Mouse (Mus musculus): Measurements from ENCODE around the gene Hist1h4a. TPM values are rescaled to one million over a fixed set of nuclear protein-coding genes. Genes with fewer than 3 reads are reported as not detected.

Hist1h4a gene
- total and polyA plus RNA-seq, 3 experiments = 9.8 to 3,025 TPM; not detected in 1

DNA sequence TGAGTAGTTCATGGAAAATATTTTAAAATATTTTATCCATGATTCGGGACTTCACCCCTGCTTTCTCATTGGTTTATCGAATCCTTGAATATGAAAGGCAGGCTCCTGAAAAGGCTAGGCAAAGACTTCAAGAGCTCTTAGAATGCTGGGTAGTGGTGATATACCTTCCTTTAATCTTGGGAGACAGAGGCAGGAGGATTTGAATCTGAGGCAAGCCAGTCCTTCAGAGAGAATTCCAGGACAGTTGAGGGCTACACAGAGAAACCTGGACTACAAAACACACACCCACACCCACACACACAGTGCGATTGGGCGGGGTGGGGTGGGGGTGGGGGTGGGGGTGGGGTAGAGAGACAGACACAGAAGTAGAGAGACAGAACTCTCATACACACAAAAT, 13.1 kb downstream of the Hist1h4a start:
- Histone ChIP-seq H3K36me3 (ENCODE audit: control insufficient read depth in 1 of 2, insufficient read depth in 2 of 2, low read length in 2 of 2) (peaks cover 0 to 40% of the 10 kb centered on the region in 2 experiments; a peak in 2 of 4 replicates), H3K9ac (ENCODE audit: control insufficient read depth, low read depth, low read length, poor library complexity, severe bottlenecking) (peak overlapping the region; percentile 85), H3K9me3 (replicated peaks; ENCODE audit: insufficient read depth, low read length) (no peaks in the 10 kb centered on the region), H3K4me1 (ENCODE audit: control insufficient read depth in 1 of 2, insufficient read depth in 2 of 2, low read length in 2 of 2) (peaks cover 0 to 16% of the 10 kb centered on the region in 2 experiments; a peak in 2 of 4 replicates), H3K4me3 (ENCODE audit: control insufficient read depth in 1 of 2, insufficient read depth in 1 of 2, low read depth in 2 of 2, low read length in 2 of 2) (peak overlapping the region; percentile 2 to 17; a peak in 3 of 4 replicates), H3K27ac (ENCODE audit: control insufficient read depth, low read depth, low read length) (peak overlapping the region; percentile 99), H3K79me2 (ENCODE audit: control insufficient read depth, insufficient read depth, low read length, poor library complexity) (peaks cover 1% of the 10 kb centered on the region; the same call in 1 of the 2 replicates), H3K27me3 (ENCODE audit: control insufficient read depth in 1 of 2, insufficient read depth in 2 of 2, low read length in 2 of 2) (no peaks in the 10 kb centered on the region)
- DNase-seq (ENCODE audit: low read depth, low spot score) = peak; percentile 77
- TF ChIP-seq USF2 (IDR thresholded peaks at IDR 0.05; ENCODE audit: borderline replicate concordance in 1 of 2, insufficient read depth in 1 of 2, low read depth in 1 of 2, low read length in 2 of 2) = no peak
- TF ChIP-seq RAD21 (IDR thresholded peaks at IDR 0.05; ENCODE audit: low read depth, low read length) = no peak
- no peak for TF ChIP-seq TBP (IDR thresholded peaks at IDR 0.05; ENCODE audit: low read depth, low read length)
- no peak for TF ChIP-seq ZC3H11A (IDR thresholded peaks at IDR 0.05; ENCODE audit: low read depth, low read length)
- TF ChIP-seq CHD1 (IDR thresholded peaks at IDR 0.05; ENCODE audit: low read depth, low read length) = no peak
- TF ChIP-seq POLR2A (IDR thresholded peaks at IDR 0.05; ENCODE audit: control insufficient read depth in 1 of 2, insufficient read depth in 1 of 2, low read depth in 1 of 2, low read length in 2 of 2, poor library complexity in 1 of 2) = no peak; a peak in 1 of 4 replicates
- no peak for TF ChIP-seq HCFC1 (IDR thresholded peaks at IDR 0.05; ENCODE audit: low read depth, low read length)
- no peak for TF ChIP-seq MXI1 (IDR thresholded peaks at IDR 0.05; ENCODE audit: low read depth, low read length)
- no peak for TF ChIP-seq MEF2A (IDR thresholded peaks at IDR 0.05; ENCODE audit: extremely low read depth, insufficient replicate concordance, low read depth, low read length, poor library complexity, severe bottlenecking)
- no peak for TF ChIP-seq POLR2AphosphoS5 (IDR thresholded peaks at IDR 0.05; ENCODE audit: borderline replicate concordance, low read depth, low read length)
- TF ChIP-seq TAL1 (IDR thresholded peaks at IDR 0.05; ENCODE audit: low read length) = no peak

DNA sequence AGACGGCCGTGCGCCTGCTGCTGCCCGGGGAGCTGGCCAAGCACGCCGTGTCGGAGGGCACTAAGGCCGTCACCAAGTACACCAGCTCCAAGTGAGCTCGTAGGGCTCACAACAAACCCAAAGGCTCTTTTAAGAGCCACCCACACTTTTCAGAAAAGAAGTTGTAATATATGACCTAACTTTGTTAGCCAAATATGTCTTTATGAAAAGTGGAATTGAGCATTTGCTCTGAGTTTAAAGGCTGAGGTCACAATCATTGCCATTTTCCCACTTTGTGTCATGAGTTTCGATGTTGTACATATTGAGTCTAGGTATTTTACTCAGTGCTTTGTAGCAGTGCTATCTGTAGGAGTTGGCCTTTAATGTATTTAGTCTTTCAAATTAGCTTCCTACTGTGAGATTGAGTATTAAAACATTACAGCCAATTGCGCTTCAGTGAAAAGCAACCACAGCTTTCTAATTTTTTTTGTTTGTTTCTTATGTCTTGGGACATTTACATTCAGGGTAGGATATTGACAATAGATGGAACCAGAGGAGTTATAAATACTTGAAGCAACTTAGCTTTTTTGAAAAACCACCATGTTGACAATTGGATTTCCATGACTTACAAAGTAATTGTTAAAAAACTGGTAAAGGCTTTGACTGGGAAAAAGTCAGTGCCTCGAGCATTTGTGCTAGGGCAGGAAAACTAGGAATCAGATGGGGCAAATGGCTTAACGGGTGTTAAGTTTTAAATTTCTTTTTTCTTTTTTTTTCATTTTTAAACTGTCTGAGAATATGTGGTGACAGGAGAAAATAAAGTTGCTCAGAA, 13.7 kb downstream of the Hist1h4a start:
- H3K4me1 ChIP-seq (ENCODE audit: control insufficient read depth in 1 of 2, insufficient read depth in 2 of 2, low read length in 2 of 2) = peaks cover 0 to 16% of the 10 kb centered on the region in 2 experiments; a peak in 2 of 4 replicates
- H3K9me3 ChIP-seq (replicated peaks; ENCODE audit: insufficient read depth, low read length) = no peaks in the 10 kb centered on the region
- peaks cover 1% of the 10 kb centered on the region; the same call in 1 of the 2 replicates for H3K79me2 ChIP-seq (ENCODE audit: control insufficient read depth, insufficient read depth, low read length, poor library complexity)
- TF ChIP-seq POLR2A (IDR thresholded peaks at IDR 0.05; ENCODE audit: control insufficient read depth in 1 of 2, insufficient read depth in 1 of 2, low read depth in 1 of 2, low read length in 2 of 2, poor library complexity in 1 of 2) (peak; percentile 90 to 99), GABPA (IDR thresholded peaks at IDR 0.05; ENCODE audit: low read depth, low read length) (no peak), POLR2AphosphoS5 (IDR thresholded peaks at IDR 0.05; ENCODE audit: borderline replicate concordance, low read depth, low read length) (peak; percentile 98; the same call in 1 of the 2 replicates)
- peak overlapping the region; percentile 2 to 17; a peak in 2 of 4 replicates for H3K4me3 ChIP-seq (ENCODE audit: control insufficient read depth in 1 of 2, insufficient read depth in 1 of 2, low read depth in 2 of 2, low read length in 2 of 2)
- H3K27me3 ChIP-seq (ENCODE audit: control insufficient read depth in 1 of 2, insufficient read depth in 2 of 2, low read length in 2 of 2) = no peaks in the 10 kb centered on the region
- peaks cover 0 to 40% of the 10 kb centered on the region in 2 experiments; a peak in 2 of 4 replicates for H3K36me3 ChIP-seq (ENCODE audit: control insufficient read depth in 1 of 2, insufficient read depth in 2 of 2, low read length in 2 of 2)
- H3K27ac ChIP-seq (ENCODE audit: control insufficient read depth, low read depth, low read length) = peak overlapping the region; percentile 99
- H3K9ac ChIP-seq (ENCODE audit: control insufficient read depth, low read depth, low read length, poor library complexity, severe bottlenecking) = peak overlapping the region; percentile 81
- peak; percentile 86 for DNase-seq (ENCODE audit: low read depth, low spot score)

Measured in MEL (cell line).